10 mouse cellular contexts compared by ENCODE assay signal in the genomic region with DNA sequence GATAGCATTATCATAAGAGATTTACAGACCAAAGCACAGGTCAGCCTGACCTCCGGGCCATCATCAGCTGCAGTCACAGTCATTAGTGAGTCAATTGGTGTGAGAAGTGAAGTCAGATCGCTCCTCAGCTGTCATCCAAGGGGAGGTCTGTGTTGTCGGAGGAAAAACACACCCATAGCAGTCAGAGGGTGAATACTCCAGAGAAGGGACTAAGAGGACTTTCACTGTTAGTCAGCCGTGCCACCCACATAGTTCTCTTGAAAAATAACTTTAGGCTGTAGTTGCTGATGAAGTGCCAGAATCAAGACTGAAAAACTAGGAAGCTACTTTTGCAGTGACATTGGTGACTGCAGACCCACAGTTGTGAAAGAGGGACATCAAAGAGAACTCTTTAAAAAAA.
DNase-seq lines count a peak whose midpoint lies in the region; ATAC-seq lines count a peak whose summit lies in the region.
"Had no signal": no experiment of that assay in that cellular context is flagged by ENCODE, and none has a peak within 500 bp of the region (broad histone marks: within the 10 kb centered on the region; RNA-seq: fewer than 3 reads in every experiment).

No protein-coding gene starts in this region.

- H3K9ac ChIP-seq in liver, embryonic 11.5 days (ENCODE audit: low read depth, low read length), result no peak overlapping the region
- no peak overlapping the region for H3K9ac ChIP-seq in intestine, embryonic 16.5 days (ENCODE audit: low read depth, low read length)
- no peak overlapping the region for H3K9ac ChIP-seq in neural tube, embryonic 15.5 days (replicated peaks)

- H3K36me3 ChIP-seq in liver, embryonic 11.5 days (ENCODE audit: control insufficient read depth, insufficient read depth, low read length), result no peaks in the 10 kb centered on the region
- no peaks in the 10 kb centered on the region for H3K36me3 ChIP-seq in intestine, embryonic 16.5 days (ENCODE audit: control insufficient read depth, insufficient read depth, low read length)
- H3K36me3 ChIP-seq in neural tube, embryonic 15.5 days, result no peaks in the 10 kb centered on the region

- peaks cover 5% of the 10 kb centered on the region; the same call in 1 of the 2 replicates for H3K4me1 ChIP-seq in liver, embryonic 11.5 days (replicated peaks; ENCODE audit: control insufficient read depth, insufficient read depth, low read length)
- H3K4me1 ChIP-seq in intestine, embryonic 16.5 days (ENCODE audit: control insufficient read depth, insufficient read depth, low read length), result peaks cover 16% of the 10 kb centered on the region; the same call in 1 of the 2 replicates
- peaks cover 16% of the 10 kb centered on the region for H3K4me1 ChIP-seq in neural tube, embryonic 15.5 days

- H3K27me3 ChIP-seq in liver, embryonic 11.5 days (replicated peaks; ENCODE audit: control insufficient read depth, insufficient read depth, low read length), result no peaks in the 10 kb centered on the region
- H3K27me3 ChIP-seq in intestine, embryonic 16.5 days (replicated peaks; ENCODE audit: control insufficient read depth, insufficient read depth, low read length), result no peaks in the 10 kb centered on the region
- no peaks in the 10 kb centered on the region for H3K27me3 ChIP-seq in neural tube, embryonic 15.5 days (replicated peaks)

- DNase-seq in frontal cortex, postnatal 10 days (ENCODE audit: low spot score in 2 of 2), result no peak
- DNase-seq in liver, embryonic 11.5 days (ENCODE audit: low spot score), result no peak
- DNase-seq in liver, result no peak
- DNase-seq in thymus, postnatal 4 days, result no peak
- no peak for DNase-seq in retina, postnatal 1 day
- DNase-seq: adrenal gland, adult 2 months; cerebellum, postnatal 14 days had no signal

- peak; percentile 38; the same call in 1 of the 2 replicates for ATAC-seq in frontal cortex, adult (ENCODE audit: low TSS enrichment)
- ATAC-seq in liver, embryonic 11.5 days (replicated peaks; ENCODE audit: low FRiP score), result no peak
- ATAC-seq in intestine, embryonic 16.5 days, result no peak
- no peak for ATAC-seq in neural tube, embryonic 15.5 days (ENCODE audit: low FRiP score)

- H3K27ac ChIP-seq in liver, embryonic 11.5 days (ENCODE audit: low read depth, low read length), result no peak overlapping the region
- H3K27ac ChIP-seq in intestine, embryonic 16.5 days (ENCODE audit: low read length), result no peak overlapping the region
- no peak overlapping the region for H3K27ac ChIP-seq in neural tube, embryonic 15.5 days (replicated peaks)

- no peak overlapping the region for H3K4me3 ChIP-seq in liver, embryonic 11.5 days (ENCODE audit: low read depth, low read length)
- no peak overlapping the region for H3K4me3 ChIP-seq in intestine, embryonic 16.5 days (ENCODE audit: low read length)
- no peak overlapping the region for H3K4me3 ChIP-seq in neural tube, embryonic 15.5 days (replicated peaks)

- WGBS in liver, embryonic 11.5 days, result 11% methylated on average over 4 of the region's 4 CpGs
- WGBS in intestine, embryonic 16.5 days, result 11% methylated on average over 4 of the region's 4 CpGs
- 22% methylated on average over 4 of the region's 4 CpGs for WGBS in neural tube, embryonic 15.5 days

- peak overlapping the region; percentile 50 for H3K4me2 ChIP-seq in liver, embryonic 11.5 days
- peak overlapping the region; percentile 15; the same call in 1 of the 2 replicates for H3K4me2 ChIP-seq in intestine, embryonic 16.5 days (ENCODE audit: low read depth, low read length)
- H3K4me2 ChIP-seq in neural tube, embryonic 15.5 days, result peak overlapping the region; percentile 19

- H3K9me3 ChIP-seq in liver, embryonic 11.5 days (ENCODE audit: control insufficient read depth, low read length), result no peaks in the 10 kb centered on the region
- no peaks in the 10 kb centered on the region for H3K9me3 ChIP-seq in intestine, embryonic 16.5 days (ENCODE audit: control insufficient read depth, low read length)
- no peaks in the 10 kb centered on the region for H3K9me3 ChIP-seq in neural tube, embryonic 15.5 days (replicated peaks)
